Mouse (Mus musculus) limb, embryonic 11.5 days (tissue): ENCODE results near the gene Xxylt1. TPM values are rescaled to one million over a fixed set of nuclear protein-coding genes. Genes with fewer than 3 reads are reported as not detected.
A peak's percentile ranks its signal among the peaks of the same experiment; 100 is the strongest.

Source experiments
- ATAC-seq: fragments of 200-750 bp; cut with Nextera tagmentation; 2 replicates; pipeline ENCODE4 v1.8.0; 2017; ENCODE audit warnings: low read depth; ENCODE audit not compliant: insufficient number of reproducible peaks, low FRiP score, low TSS enrichment
- DNase-seq: peaks from one replicate; pipeline ENCODE4 v3.0.0-alpha.2; 2015; ENCODE audit warnings: low spot score
- H3K27ac ChIP-seq: fragments of 300-500 bp; sonication (generic); replicated peaks from 2 replicates; pipeline ENCODE4 v1.5.1; 2014; ENCODE audit warnings: low read depth, mild to moderate bottlenecking, low read length
- H3K27me3 ChIP-seq: fragments of 300-500 bp; sonication (generic); 2 replicates; pipeline ENCODE4 v1.6.1; 2014; ENCODE audit warnings: mild to moderate bottlenecking, low read length, mixed read lengths; ENCODE audit not compliant: control insufficient read depth, insufficient read depth
- H3K36me3 ChIP-seq: fragments of 300-500 bp; sonication (generic); 2 replicates; pipeline ENCODE4 v1.6.1; 2014; ENCODE audit warnings: mild to moderate bottlenecking, low read length, moderate library complexity, mixed read lengths; ENCODE audit not compliant: control insufficient read depth, insufficient read depth
- H3K4me1 ChIP-seq: fragments of 300-500 bp; sonication (generic); 2 replicates; pipeline ENCODE4 v1.6.1; 2014; ENCODE audit warnings: low read length, mixed read lengths; ENCODE audit not compliant: control insufficient read depth, insufficient read depth
- H3K4me2 ChIP-seq: fragments of 300-500 bp; sonication (generic); 2 replicates; pipeline ENCODE4 v1.6.1; 2014; ENCODE audit warnings: low read depth, mild to moderate bottlenecking, moderate library complexity; ENCODE audit not compliant: severe bottlenecking
- H3K4me3 ChIP-seq: fragments of 300-500 bp; sonication (generic); 2 replicates; pipeline ENCODE4 v1.5.1; 2014; ENCODE audit warnings: low read depth, low read length
- H3K9ac ChIP-seq: fragments of 300-500 bp; sonication (generic); 2 replicates; pipeline ENCODE4 v1.6.1; 2014; ENCODE audit warnings: mild to moderate bottlenecking, low read length
- H3K9me3 ChIP-seq: fragments of 300-500 bp; sonication (generic); 2 replicates; pipeline ENCODE4 v1.6.1; 2016; ENCODE audit warnings: low read length; ENCODE audit not compliant: control insufficient read depth
- WGBS: fragments of 180-500 bp; shearing (Covaris S2); extraction: QIAGEN DNeasy Blood & Tissue Kit; methylation state at CpG from one replicate; pipeline ENCODE4 v1.1.7; 2014; 5-methylcytosine and 5-hydroxymethylcytosine counted together
- polyA plus RNA-seq: library from polyadenylated mRNA; unstranded; fragments of >200 nt; fragmentation: Nextera tagmentation; extraction: Ambion mirVana; gene quantifications from 2 replicates; pipeline ENCODE4 v1.2.1, GENCODE M21; 2014

Xxylt1 gene
- polyA plus RNA-seq, 1 experiment from 2014 or later, result 16.2 TPM

- Histone ChIP-seq H3K27ac (no peak overlapping the region), H3K4me3 (no peak overlapping the region), H3K9me3 (no peaks in the 10 kb centered on the region), H3K4me1 (no peaks in the 10 kb centered on the region; the same call in 1 of the 2 replicates), H3K9ac (no peak overlapping the region), H3K27me3 (no peaks in the 10 kb centered on the region), H3K36me3 (no peaks in the 10 kb centered on the region), H3K4me2 (no peak overlapping the region)
- 96% methylated on average over 5 of the region's 5 CpGs for WGBS
- DNase-seq (no peak), ATAC-seq (no peak)
Measured at GRCm38 (mm10) chr16:31043136-31043535, 38.1 kb downstream of the Xxylt1 start.

GRCm38 (mm10) chr16:31041566-31041965 lies 39.7 kb downstream of the Xxylt1 start:
- Histone ChIP-seq H3K27me3 (no peaks in the 10 kb centered on the region), H3K4me3 (no peak overlapping the region), H3K9me3 (no peaks in the 10 kb centered on the region; the same call in 1 of the 2 replicates), H3K36me3 (no peaks in the 10 kb centered on the region), H3K9ac (no peak overlapping the region), H3K27ac (no peak overlapping the region), H3K4me2 (no peak overlapping the region), H3K4me1 (no peaks in the 10 kb centered on the region)
- ATAC-seq (no peak), DNase-seq (no peak)
- 91% methylated on average over 2 of the region's 2 CpGs for WGBS

GRCm38 (mm10) chr16:31039803-31040459 lies 41.3 kb downstream of the Xxylt1 start:
- WGBS, result 73% methylated on average over 9 of the region's 9 CpGs
- no peak overlapping the region for H3K27ac ChIP-seq
- ATAC-seq, result no peak

GRCm38 (mm10) chr16:31037431-31037830 lies 43.8 kb downstream of the Xxylt1 start:
- H3K4me2 ChIP-seq, result no peak overlapping the region
- H3K4me1 ChIP-seq, result peaks cover 4% of the 10 kb centered on the region; the same call in 1 of the 2 replicates
- no peak for ATAC-seq
- no peak for DNase-seq
- no peaks in the 10 kb centered on the region for H3K27me3 ChIP-seq
- H3K36me3 ChIP-seq, result no peaks in the 10 kb centered on the region
- H3K27ac ChIP-seq, result no peak overlapping the region
- H3K9me3 ChIP-seq, result no peaks in the 10 kb centered on the region; the same call in 1 of the 2 replicates
- H3K4me3 ChIP-seq, result no peak overlapping the region
- WGBS, result 90% methylated on average over 1 of the region's 1 CpGs
- H3K9ac ChIP-seq, result no peak overlapping the region

More at GRCm38 (mm10) chr16:31039803-31040459, 41.3 kb downstream of the Xxylt1 start:
- Histone ChIP-seq H3K27me3 (no peaks in the 10 kb centered on the region), H3K4me1 (peaks cover 4% of the 10 kb centered on the region; the same call in 1 of the 2 replicates), H3K36me3 (no peaks in the 10 kb centered on the region), H3K9ac (no peak overlapping the region), H3K4me3 (no peak overlapping the region), H3K9me3 (no peaks in the 10 kb centered on the region; the same call in 1 of the 2 replicates), H3K4me2 (no peak overlapping the region)
- DNase-seq, result no peak

GRCm38 (mm10) chr16:31035651-31036245 lies 45.5 kb downstream of the Xxylt1 start:
- Histone ChIP-seq H3K36me3 (no peaks in the 10 kb centered on the region), H3K4me1 (peaks cover 4% of the 10 kb centered on the region; the same call in 1 of the 2 replicates), H3K4me2 (no peak overlapping the region), H3K27me3 (no peaks in the 10 kb centered on the region), H3K4me3 (no peak overlapping the region), H3K9ac (no peak overlapping the region), H3K27ac (no peak overlapping the region), H3K9me3 (no peaks in the 10 kb centered on the region; the same call in 1 of the 2 replicates)
- ATAC-seq (no peak), DNase-seq (no peak)
- 86% methylated on average over 8 of the region's 8 CpGs for WGBS

- Histone ChIP-seq H3K4me3 (no peak overlapping the region), H3K4me1 (peaks cover 4% of the 10 kb centered on the region; the same call in 1 of the 2 replicates), H3K27me3 (no peaks in the 10 kb centered on the region), H3K9me3 (no peaks in the 10 kb centered on the region; the same call in 1 of the 2 replicates), H3K27ac (0 out of 2 replicates have a peak overlapping the region, but pooled peaks have one; percentile 4), H3K4me2 (no peak overlapping the region), H3K36me3 (no peaks in the 10 kb centered on the region), H3K9ac (no peak overlapping the region)
- WGBS, result 65% methylated on average over 7 of the region's 7 CpGs
- DNase-seq, result no peak
- ATAC-seq, result no peak
Measured at GRCm38 (mm10) chr16:31035235-31035634, 46.0 kb downstream of the Xxylt1 start.

GRCm38 (mm10) chr16:31034051-31034450 lies 47.2 kb downstream of the Xxylt1 start:
- ATAC-seq (no peak), DNase-seq (no peak)
- H3K4me2 ChIP-seq, result no peak overlapping the region
- H3K27ac ChIP-seq, result no peak overlapping the region
- no peaks in the 10 kb centered on the region; the same call in 1 of the 2 replicates for H3K9me3 ChIP-seq
- no peak overlapping the region for H3K4me3 ChIP-seq
- H3K9ac ChIP-seq, result no peak overlapping the region
- no peaks in the 10 kb centered on the region for H3K27me3 ChIP-seq
- 85% methylated on average over 3 of the region's 3 CpGs for WGBS
- H3K4me1 ChIP-seq, result peaks cover 4% of the 10 kb centered on the region; the same call in 1 of the 2 replicates
- no peaks in the 10 kb centered on the region for H3K36me3 ChIP-seq

GRCm38 (mm10) chr16:31029739-31030485 lies 51.3 kb downstream of the Xxylt1 start:
- no peak overlapping the region for H3K4me2 ChIP-seq
- ATAC-seq, result no peak
- no peak overlapping the region for H3K9ac ChIP-seq
- no peaks in the 10 kb centered on the region for H3K4me1 ChIP-seq
- H3K9me3 ChIP-seq, result no peaks in the 10 kb centered on the region
- DNase-seq, result no peak
- H3K36me3 ChIP-seq, result no peaks in the 10 kb centered on the region
- H3K27me3 ChIP-seq, result no peaks in the 10 kb centered on the region
- WGBS, result 77% methylated on average over 11 of the region's 11 CpGs
- no peak overlapping the region for H3K4me3 ChIP-seq
- 0 out of 2 replicates have a peak overlapping the region, but pooled peaks have one; percentile 2 for H3K27ac ChIP-seq
